Mouse (Mus musculus) erythroblast, embryonic 14.5 days (primary cell): ENCODE results near the gene Lce3a. TPM values are rescaled to one million over a fixed set of nuclear protein-coding genes. Genes with fewer than 3 reads are reported as not detected.

Source experiments
- H3K27me3 ChIP-seq: 2 replicates; pipeline ENCODE4 v1.6.1; 2012; ENCODE audit warnings: inconsistent platforms; ENCODE audit not compliant: control insufficient read depth
- H3K36me3 ChIP-seq: 2 replicates; pipeline ENCODE4 v1.6.1; 2012; ENCODE audit warnings: mild to moderate bottlenecking, inconsistent platforms; ENCODE audit not compliant: control insufficient read depth
- H3K4me1 ChIP-seq: 2 replicates; pipeline ENCODE4 v1.6.1; 2012; ENCODE audit warnings: inconsistent platforms; ENCODE audit not compliant: control insufficient read depth
- H3K4me3 ChIP-seq: replicated peaks from 2 replicates; pipeline ENCODE3; 2012; ENCODE audit warnings: moderate library complexity, mild to moderate bottlenecking, inconsistent platforms
- H3K9me3 ChIP-seq: 2 replicates; pipeline ENCODE4 v1.6.1; 2012; ENCODE audit warnings: low read length, inconsistent platforms, mixed read lengths; ENCODE audit not compliant: control insufficient read depth
- GATA1 ChIP-seq: IDR thresholded peaks from 2 replicates; pipeline ENCODE4 v1.6.1; 2012; ENCODE audit warnings: low read length, inconsistent platforms, mixed read lengths
- TAL1 ChIP-seq: IDR thresholded peaks from 3 replicates; pipeline ENCODE4 v1.6.1; 2012; ENCODE audit warnings: low read length, inconsistent platforms, mixed read lengths
- polyA plus RNA-seq: library from polyadenylated mRNA; stranded (reverse); fragments of >175 nt; gene quantifications from 2 replicates; pipeline ENCODE4 v1.2.3, GENCODE M21; 2012

The Lce3a gene
- polyA plus RNA-seq, result not detected in 2 replicates

DNA sequence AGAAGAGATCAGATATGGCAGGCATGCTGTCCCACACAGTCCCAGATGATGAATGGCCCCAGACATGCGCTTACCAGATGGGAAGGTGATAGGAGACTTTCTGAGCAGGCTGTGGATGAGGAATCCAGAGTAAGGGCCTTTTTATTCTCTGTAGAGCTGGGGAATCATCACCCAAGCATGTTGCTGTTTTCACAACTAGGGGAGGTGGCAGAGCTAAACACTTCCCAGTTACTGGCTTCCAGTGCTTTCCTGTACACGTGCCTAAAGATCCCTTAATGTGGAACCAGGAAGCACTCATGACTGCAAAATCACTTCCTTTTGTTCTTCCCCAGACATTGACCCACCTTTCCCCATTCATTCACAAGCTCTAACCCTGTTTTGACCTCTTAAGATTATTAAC lies at the start of gene Lce3a:
TSS of gene Lce3a (minus strand) at position 101 of the 400 bp plus-strand sequence.
- H3K4me1 ChIP-seq, result no peaks in the 10 kb centered on the region
- no peaks in the 10 kb centered on the region for H3K9me3 ChIP-seq
- TF ChIP-seq GATA1 (no peak), TAL1 (no peak)
- H3K27me3 ChIP-seq, result no peaks in the 10 kb centered on the region
- no peaks in the 10 kb centered on the region for H3K36me3 ChIP-seq
- no peak within 1 kb of the TSS for H3K4me3 ChIP-seq

DNA sequence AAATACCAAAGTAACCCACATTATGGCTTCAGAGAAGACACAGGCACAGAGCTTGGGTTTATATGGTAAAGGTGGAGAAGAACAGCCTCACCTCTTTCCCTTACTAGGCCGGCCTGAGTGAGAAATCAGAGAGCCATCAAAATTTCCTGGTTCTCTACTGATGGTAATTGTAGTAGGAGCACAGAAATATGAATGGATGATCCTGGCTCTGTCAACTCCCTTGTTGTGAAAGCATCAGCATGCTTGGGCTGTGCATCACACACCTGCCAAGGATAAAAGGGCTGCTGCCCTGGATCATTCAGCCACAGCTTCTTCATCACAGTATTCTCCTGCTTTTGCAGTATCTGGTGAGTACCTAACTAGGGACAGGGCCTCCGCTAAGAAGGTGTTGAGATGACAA lies 40.7 kb upstream of the Lce3a start, which contains the start of gene Lce3e:
TSS of gene Lce3e (plus strand) at position 301 of the 400 bp plus-strand sequence.
- Histone ChIP-seq H3K9me3 (no peaks in the 10 kb centered on the region), H3K36me3 (no peaks in the 10 kb centered on the region), H3K27me3 (no peaks in the 10 kb centered on the region), H3K4me1 (no peaks in the 10 kb centered on the region), H3K4me3 (no peak within 1 kb of the TSS)
- no peak for TF ChIP-seq TAL1

DNA sequence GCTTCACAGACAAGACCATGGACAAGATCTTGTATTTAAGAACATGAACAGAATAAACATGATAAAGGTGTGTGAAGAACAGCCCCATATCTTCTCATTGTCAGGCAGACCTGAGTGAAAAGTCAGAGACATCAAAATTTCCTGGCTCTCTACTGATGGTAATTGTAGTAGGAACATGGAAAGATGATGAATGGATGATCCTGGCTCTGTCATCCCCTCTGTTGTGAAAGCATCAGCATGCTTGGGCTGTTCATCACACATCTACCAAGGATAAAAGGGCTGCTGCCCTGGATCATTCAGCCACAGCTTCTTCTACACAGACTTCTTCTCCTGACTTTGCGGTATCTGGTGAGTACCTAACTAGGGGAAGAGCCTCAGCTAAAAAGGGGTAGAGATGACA lies 31.1 kb upstream of the Lce3a start, which contains the start of gene Lce3d:
TSS of gene Lce3d (plus strand) at position 301 of the 400 bp plus-strand sequence.
- Histone ChIP-seq H3K4me1 (no peaks in the 10 kb centered on the region), H3K4me3 (no peak within 1 kb of the TSS), H3K36me3 (no peaks in the 10 kb centered on the region), H3K9me3 (no peaks in the 10 kb centered on the region), H3K27me3 (no peaks in the 10 kb centered on the region)
- no peak for TF ChIP-seq GATA1

DNA sequence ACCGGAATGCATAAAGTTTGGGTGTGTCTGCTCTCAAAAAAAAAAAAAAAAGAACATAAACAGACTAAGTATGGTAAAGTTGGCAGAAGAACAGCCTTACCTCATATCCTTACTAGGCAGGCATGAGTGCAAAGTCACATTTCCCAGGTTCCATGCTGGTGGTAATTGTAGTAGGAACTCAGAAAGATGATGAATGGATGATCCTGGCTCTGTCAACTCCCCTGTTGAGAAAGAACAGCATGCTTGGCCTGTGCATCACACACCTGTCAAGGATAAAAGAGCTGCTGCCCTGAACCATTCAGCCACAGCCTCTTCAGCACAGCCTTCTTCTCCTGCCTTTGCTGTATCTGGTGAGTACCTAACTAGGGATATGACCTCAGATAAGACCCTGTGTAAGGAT lies 18.2 kb upstream of the Lce3a start, which contains the start of gene Lce3c:
TSS of gene Lce3c (plus strand) at position 301 of the 400 bp plus-strand sequence.
- Histone ChIP-seq H3K36me3 (no peaks in the 10 kb centered on the region), H3K9me3 (no peaks in the 10 kb centered on the region), H3K4me1 (no peaks in the 10 kb centered on the region), H3K27me3 (no peaks in the 10 kb centered on the region), H3K4me3 (no peak within 1 kb of the TSS)
- TF ChIP-seq TAL1, result no peak
- TF ChIP-seq GATA1, result no peak

DNA sequence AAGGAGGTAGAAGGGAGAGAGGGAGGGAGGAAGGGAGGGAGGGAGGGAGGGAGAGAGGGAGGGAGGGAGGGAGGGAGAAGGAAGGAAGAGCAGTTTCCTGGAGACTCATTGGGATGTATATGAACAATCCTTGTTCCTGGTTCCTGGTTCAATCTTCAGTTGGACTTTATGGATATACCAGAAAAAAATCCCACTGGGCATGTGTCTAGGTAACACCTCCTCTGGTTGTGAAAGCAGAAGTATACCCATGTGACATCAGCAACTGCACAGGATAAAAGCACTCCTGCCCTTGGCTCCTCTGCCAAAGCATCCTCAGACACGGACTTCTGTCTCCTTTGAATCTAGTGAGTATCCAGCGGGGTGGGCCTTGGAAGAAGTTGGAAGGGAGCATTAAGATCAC lies 6.6 kb upstream of the Lce3a start, which contains the start of gene Lce3b:
TSS of gene Lce3b (plus strand) at position 301 of the 400 bp plus-strand sequence.
- no peak for TF ChIP-seq GATA1
- no peak for TF ChIP-seq TAL1
- no peaks in the 10 kb centered on the region for H3K4me1 ChIP-seq
- H3K27me3 ChIP-seq, result no peaks in the 10 kb centered on the region
- no peaks in the 10 kb centered on the region for H3K9me3 ChIP-seq
- H3K4me3 ChIP-seq, result no peak within 1 kb of the TSS
- no peaks in the 10 kb centered on the region for H3K36me3 ChIP-seq

DNA sequence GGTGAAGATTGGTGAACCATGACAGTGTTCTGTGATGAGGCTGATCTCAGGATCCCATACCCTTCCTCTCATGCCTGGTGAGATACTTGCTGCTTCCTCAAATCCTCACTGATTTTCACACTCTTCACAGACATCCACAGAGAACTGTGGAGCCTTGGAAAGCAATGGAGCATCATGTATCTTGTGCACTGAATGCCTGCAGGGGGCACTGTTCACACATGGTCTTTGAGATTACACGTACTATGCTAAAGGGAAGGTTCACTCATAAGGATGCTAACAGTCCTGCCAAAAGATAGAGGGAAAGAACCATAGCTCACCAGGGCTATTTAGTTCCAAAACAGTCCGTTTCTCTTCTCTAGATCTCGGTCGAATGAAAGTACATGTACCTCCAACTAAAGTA lies 5.7 kb downstream of the Lce3a start:
- Histone ChIP-seq H3K36me3 (no peaks in the 10 kb centered on the region), H3K4me1 (no peaks in the 10 kb centered on the region), H3K27me3 (no peaks in the 10 kb centered on the region), H3K9me3 (no peaks in the 10 kb centered on the region), H3K4me3 (no peak overlapping the region)
- TF ChIP-seq GATA1 (no peak), TAL1 (no peak)

DNA sequence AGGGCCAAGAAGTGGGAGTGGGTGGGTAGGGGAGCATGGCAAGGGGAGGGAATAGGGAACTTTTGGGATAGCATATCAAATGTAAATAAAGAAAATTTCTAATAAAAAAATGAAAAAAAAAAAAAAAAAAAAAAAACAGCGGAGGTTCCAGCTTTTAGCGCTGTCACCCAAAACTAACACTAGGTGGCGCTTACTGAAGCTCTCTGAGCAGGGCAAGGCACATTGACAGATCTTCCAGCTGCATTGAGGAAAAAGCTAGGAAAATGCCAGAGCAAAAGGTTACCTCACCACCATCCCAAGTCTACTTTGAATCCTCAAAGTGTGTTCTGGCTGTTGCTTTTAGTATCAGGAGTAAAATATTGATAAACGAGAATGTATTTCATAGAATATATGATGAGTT lies 18.5 kb downstream of the Lce3a start:
- TF ChIP-seq GATA1, result no peak
- TF ChIP-seq TAL1, result no peak
- H3K9me3 ChIP-seq, result no peaks in the 10 kb centered on the region
- H3K4me1 ChIP-seq, result no peaks in the 10 kb centered on the region
- H3K36me3 ChIP-seq, result no peaks in the 10 kb centered on the region
- H3K4me3 ChIP-seq, result no peak overlapping the region
- no peaks in the 10 kb centered on the region for H3K27me3 ChIP-seq

DNA sequence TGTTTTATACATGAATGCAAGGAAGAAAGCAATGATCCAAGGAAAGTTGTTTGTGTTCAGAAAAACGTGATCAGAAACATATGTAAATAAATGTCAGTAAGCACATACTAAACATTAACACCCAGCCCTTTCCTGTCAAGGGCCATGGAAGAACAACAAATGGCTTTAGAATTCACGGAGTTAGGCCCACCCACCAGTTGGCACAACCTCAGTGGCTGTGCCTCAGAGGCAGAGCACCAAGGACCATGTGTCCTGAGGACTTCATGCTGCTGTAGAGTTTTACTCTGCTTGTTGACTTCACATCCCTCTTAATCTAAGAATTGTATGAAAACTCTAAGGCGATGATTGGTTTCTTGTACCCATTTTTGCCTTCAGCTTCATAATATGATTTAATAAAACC lies 20.8 kb downstream of the Lce3a start:
- Histone ChIP-seq H3K4me3 (no peak overlapping the region), H3K36me3 (no peaks in the 10 kb centered on the region), H3K9me3 (no peaks in the 10 kb centered on the region), H3K4me1 (no peaks in the 10 kb centered on the region), H3K27me3 (no peaks in the 10 kb centered on the region)
- TF ChIP-seq TAL1 (no peak), GATA1 (no peak)

DNA sequence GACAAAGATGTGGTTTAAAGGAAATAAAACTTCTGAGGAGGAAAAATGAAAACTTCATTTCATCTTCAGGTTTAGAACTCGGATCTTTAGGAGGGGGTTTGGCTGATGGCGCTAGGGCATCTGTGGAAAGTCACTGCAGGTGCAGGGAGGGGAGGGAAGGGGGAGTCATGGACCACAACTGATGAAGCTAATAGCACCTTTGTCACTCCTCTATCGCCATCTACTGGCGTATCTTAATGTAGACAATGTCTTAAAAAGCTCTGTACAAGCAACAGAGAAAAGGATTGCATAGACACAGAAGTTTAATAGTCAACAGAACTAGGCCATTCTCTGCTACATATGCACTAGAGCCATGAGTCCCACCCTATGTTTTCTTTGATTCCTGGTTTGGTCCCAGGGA lies 22.4 kb downstream of the Lce3a start:
- no peaks in the 10 kb centered on the region for H3K4me1 ChIP-seq
- no peaks in the 10 kb centered on the region for H3K9me3 ChIP-seq
- no peak overlapping the region for H3K4me3 ChIP-seq
- no peaks in the 10 kb centered on the region for H3K27me3 ChIP-seq
- H3K36me3 ChIP-seq, result no peaks in the 10 kb centered on the region
- TF ChIP-seq GATA1 (no peak), TAL1 (no peak)

DNA sequence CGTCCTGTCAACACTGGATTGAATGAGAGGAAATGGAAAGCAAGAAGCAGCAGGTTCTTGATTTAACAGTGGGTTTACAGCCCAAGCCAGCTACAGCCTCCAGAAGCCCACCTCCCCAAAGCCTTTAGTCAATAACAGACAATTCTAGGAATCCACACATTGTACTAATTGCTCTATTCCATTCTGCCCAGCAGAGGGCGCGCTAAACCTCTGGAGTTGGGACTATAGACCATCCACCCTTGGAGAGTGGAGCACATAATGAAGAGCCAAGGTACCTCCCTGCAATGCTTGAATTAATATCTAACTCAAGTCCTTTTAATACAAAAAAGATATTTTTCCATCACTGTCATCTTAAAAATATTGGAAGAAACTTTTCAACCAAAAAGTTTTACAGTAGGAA lies 23.0 kb downstream of the Lce3a start:
- TF ChIP-seq TAL1, result no peak
- no peak for TF ChIP-seq GATA1
- Histone ChIP-seq H3K36me3 (no peaks in the 10 kb centered on the region), H3K4me1 (no peaks in the 10 kb centered on the region), H3K9me3 (no peaks in the 10 kb centered on the region), H3K4me3 (no peak overlapping the region), H3K27me3 (no peaks in the 10 kb centered on the region)
